In genomic region chr5:137189326-137189725, GRCm38 (mm10) we compare ENCODE assay signal across 8 mouse cellular contexts. TPM values are rescaled to one million over a fixed set of nuclear protein-coding genes. Genes with fewer than 3 reads are reported as not detected.
A peak's percentile ranks its signal among the peaks of the same experiment; 100 is the strongest.
DNase-seq lines count a peak whose midpoint lies in the region; ATAC-seq and TF ChIP-seq lines count a peak whose summit lies in the region.

No protein-coding gene starts in this region.

- peak overlapping the region; percentile 78 for H3K9ac ChIP-seq in heart, embryonic 13.5 days
- H3K9ac ChIP-seq in liver, adult 2 months (ENCODE audit: low read depth, low read length) = no peak overlapping the region
- H3K9ac ChIP-seq in neural tube, embryonic 15.5 days (replicated peaks) = peak overlapping the region; percentile 69

- no peak for ATAC-seq in heart, embryonic 13.5 days (ENCODE audit: extremely low read depth, insufficient number of reproducible peaks, low FRiP score, low TSS enrichment)
- no peak for ATAC-seq in neural tube, embryonic 15.5 days (ENCODE audit: low FRiP score)

- 2% methylated on average over 34 of the region's 34 CpGs for WGBS in heart, embryonic 13.5 days
- 3% methylated on average over 34 of the region's 34 CpGs for WGBS in liver, adult 2 months
- 13% methylated on average over 34 of the region's 34 CpGs for WGBS in neural tube, embryonic 15.5 days

- TF ChIP-seq CTCF in liver, adult 2 months (IDR thresholded peaks at IDR 0.05; ENCODE audit: low read depth, low read length) = no peak

- intact Hi-C loops in left cerebral cortex, postnatal 25 days (cut with DNase I) = no loop called here
- intact Hi-C loops in gastrocnemius, postnatal 36 days (cut with DNase I) = no loop called here

- H3K79me2 ChIP-seq in liver, adult 2 months (ENCODE audit: control insufficient read depth, insufficient read depth, low read length) = no peaks in the 10 kb centered on the region

- TF ChIP-seq POLR2A in liver, adult 2 months (IDR thresholded peaks at IDR 0.05; ENCODE audit: extremely low read depth, insufficient read depth, low read length) = no peak

- DNase-seq in left cerebral cortex, postnatal 25 days (ENCODE audit: low spot score in 2 of 2) = peak; percentile 7 to 8
- DNase-seq in left cerebral cortex, adult 9 months (ENCODE audit: low spot score in 2 of 2) = no peak
- no peak for DNase-seq in liver, adult 2 months (ENCODE audit: extremely low read depth, low read depth, low spot score)
- no peak for DNase-seq in ovary, postnatal 36 days (ENCODE audit: low spot score)
- no peak for DNase-seq in gastrocnemius, postnatal 36 days

- no peaks in the 10 kb centered on the region for H3K36me3 ChIP-seq in heart, embryonic 13.5 days
- H3K36me3 ChIP-seq in liver, adult 2 months (ENCODE audit: control insufficient read depth, insufficient read depth, low read length) = no peaks in the 10 kb centered on the region
- H3K36me3 ChIP-seq in neural tube, embryonic 15.5 days = no peaks in the 10 kb centered on the region

- H3K27me3 ChIP-seq in heart, embryonic 13.5 days (replicated peaks) = peaks cover 26% of the 10 kb centered on the region
- peaks cover 8% of the 10 kb centered on the region; the same call in 1 of the 2 replicates for H3K27me3 ChIP-seq in liver, adult 2 months (ENCODE audit: control insufficient read depth, insufficient read depth, low read length)
- no peaks in the 10 kb centered on the region for H3K27me3 ChIP-seq in neural tube, embryonic 15.5 days (replicated peaks)

- no peak overlapping the region for H3K27ac ChIP-seq in brown adipose tissue, adult 24 weeks (replicated peaks; ENCODE audit: low read depth, low read length)
- no peak overlapping the region for H3K27ac ChIP-seq in heart, embryonic 13.5 days (replicated peaks)
- no peak overlapping the region for H3K27ac ChIP-seq in liver, adult 2 months (replicated peaks; ENCODE audit: insufficient read depth, low read depth, low read length)
- 0 out of 2 replicates have a peak overlapping the region, but pooled peaks have one; percentile 54 for H3K27ac ChIP-seq in neural tube, embryonic 15.5 days (replicated peaks)

- H3K4me1 ChIP-seq in brown adipose tissue, adult 24 weeks (ENCODE audit: control insufficient read depth, insufficient read depth, insufficient read length, low read length) = no peaks in the 10 kb centered on the region
- H3K4me1 ChIP-seq in heart, embryonic 13.5 days = no peaks in the 10 kb centered on the region
- H3K4me1 ChIP-seq in liver, adult 2 months (ENCODE audit: control insufficient read depth, insufficient read depth, low read length) = no peaks in the 10 kb centered on the region
- H3K4me1 ChIP-seq in neural tube, embryonic 15.5 days = peaks cover 6% of the 10 kb centered on the region; the same call in 1 of the 2 replicates

- H3K4me2 ChIP-seq in heart, embryonic 13.5 days = peak overlapping the region; percentile 74
- peak overlapping the region; percentile 83 for H3K4me2 ChIP-seq in neural tube, embryonic 15.5 days

- H3K4me3 ChIP-seq in brown adipose tissue, adult 24 weeks (ENCODE audit: insufficient read depth, low read depth, low read length) = peak overlapping the region; percentile 39
- H3K4me3 ChIP-seq in heart, embryonic 13.5 days = peak overlapping the region; percentile 56
- H3K4me3 ChIP-seq in liver, adult 2 months (ENCODE audit: insufficient read depth, low read depth, low read length) = peak overlapping the region; percentile 39; the same call in 1 of the 2 replicates
- H3K4me3 ChIP-seq in neural tube, embryonic 15.5 days (replicated peaks) = peak overlapping the region; percentile 50

- H3K9me3 ChIP-seq in heart, embryonic 13.5 days = no peaks in the 10 kb centered on the region
- H3K9me3 ChIP-seq in neural tube, embryonic 15.5 days (replicated peaks) = no peaks in the 10 kb centered on the region

RNA-seq across cellular contexts. Expression of gene Muc3a, which starts 22.9 kb away (rescaled TPM):
- 1 to 10 TPM; 3.0 to 3.1 TPM for total RNA-seq in left cerebral cortex, postnatal 25 days (2021)
- polyA plus RNA-seq in brown adipose tissue, adult 24 weeks (2012; ENCODE audit: insufficient read depth, insufficient read length, missing spikeins) = not detected in 2 replicates
- not detected in 2 replicates for polyA plus RNA-seq in heart, embryonic 13.5 days (2015; fragmentation: Nextera tagmentation; extraction: Ambion mirVana)
- not detected in 2 replicates for total RNA-seq in liver, adult 2 months (2014; rRNA removed)
- 0.10 and 0.12 TPM in 2 replicates for polyA plus RNA-seq in liver, adult 2 months (2012; rRNA removed)
- 0.65 and 1.6 TPM in 2 replicates for polyA plus RNA-seq in neural tube, embryonic 15.5 days (2015; fragmentation: Nextera tagmentation; extraction: Ambion mirVana)
- total RNA-seq in gastrocnemius, postnatal 36 days (2021) = under 1 TPM; 0.17 to 0.31 TPM

RNA-seq across cellular contexts. Expression of gene Muc3, which starts 40.2 kb away (rescaled TPM):
- not detected for total RNA-seq in left cerebral cortex, postnatal 25 days (2021)
- polyA plus RNA-seq in brown adipose tissue, adult 24 weeks (2012; ENCODE audit: insufficient read depth, insufficient read length, missing spikeins) = not detected in 2 replicates
- polyA plus RNA-seq in heart, embryonic 13.5 days (2015; fragmentation: Nextera tagmentation; extraction: Ambion mirVana) = 0.11 TPM in 1 of 2 replicates, not detected in the other
- total RNA-seq in liver, adult 2 months (2014; rRNA removed) = 0.28 TPM in 1 of 2 replicates, not detected in the other
- 0.19 and 0.37 TPM in 2 replicates for polyA plus RNA-seq in liver, adult 2 months (2012; rRNA removed)
- 0.34 TPM in 1 of 2 replicates, not detected in the other for polyA plus RNA-seq in neural tube, embryonic 15.5 days (2015; fragmentation: Nextera tagmentation; extraction: Ambion mirVana)
- total RNA-seq in gastrocnemius, postnatal 36 days (2021) = not detected

Comparison
In these comparisons a context has a peak if more than half of its experiments do, and no peak if none do; other contexts are left out.
1. DNase-seq: peak in left cerebral cortex, postnatal 25 days (2 of 2); none in left cerebral cortex, adult 9 months (0 of 2), liver, adult 2 months (single experiment), ovary, postnatal 36 days (single experiment) and gastrocnemius, postnatal 36 days (0 of 2).
2. Peak in every context shown above with its lines, with median percentiles within 50 percentile points of each other: H3K4me3 ChIP-seq.